Mouse (Mus musculus) midbrain, embryonic 10.5 days (tissue): ENCODE measurements around the gene Plekhn1. TPM values are rescaled to one million over a fixed set of nuclear protein-coding genes. Genes with fewer than 3 reads are reported as not detected.

Experiments
- microRNA-seq: library from miRNA; unstranded; fragments of <30 nt; microRNA quantifications from one replicate; pipeline ENCODE4, GENCODE M21; 2017
- polyA plus RNA-seq: library from polyadenylated mRNA; unstranded; fragments of >200 nt; fragmentation: Nextera tagmentation; extraction: Ambion mirVana; gene quantifications from 2 replicates; pipeline ENCODE4 v1.2.1, GENCODE M21; 2016

Plekhn1 gene
- polyA plus RNA-seq, 1 experiment from 2014 or later: 23.2 TPM

Small RNAs within 50 kb of the gene (microRNA-seq; reads per million reads assigned to microRNA genes)
- 11.7 reads per million, percentile 24 among the genes with 10 or more reads in this experiment for gene Mir7658

Other genes starting within 250 kb of the Plekhn1 start
- 14.0 and 15.3 TPM in 2 replicates for gene B3galt6, start 242.2 kb downstream of the Plekhn1 start, polyA plus RNA-seq
- 131 and 138 TPM in 2 replicates for gene Sdf4, start 242.0 kb downstream of the Plekhn1 start, polyA plus RNA-seq
- gene Tnfrsf4, start 221.0 kb downstream of the Plekhn1 start, polyA plus RNA-seq: 0.42 and 0.88 TPM in 2 replicates
- 1.1 and 1.8 TPM in 2 replicates for gene Tnfrsf18, start 208.7 kb downstream of the Plekhn1 start, polyA plus RNA-seq
- 0.30 TPM in 1 of 2 replicates, not detected in the other for gene Ttll10, start 175.4 kb downstream of the Plekhn1 start, polyA plus RNA-seq
- gene 9430015G10Rik, start 124.9 kb downstream of the Plekhn1 start, polyA plus RNA-seq: 75.3 and 76.5 TPM in 2 replicates
- gene Rnf223, start 104.3 kb downstream of the Plekhn1 start, polyA plus RNA-seq: 0.79 and 0.93 TPM in 2 replicates
- 55.4 and 84.4 TPM in 2 replicates for gene Agrn, start 37.4 kb downstream of the Plekhn1 start, polyA plus RNA-seq
- gene Isg15, start 34.0 kb downstream of the Plekhn1 start, polyA plus RNA-seq: 0.21 and 0.73 TPM in 2 replicates
- 5.1 and 6.5 TPM in 2 replicates for gene AW011738, start 31.6 kb downstream of the Plekhn1 start, polyA plus RNA-seq
- 1.1 and 1.3 TPM in 2 replicates for gene Perm1, start 19.0 kb downstream of the Plekhn1 start, polyA plus RNA-seq
- gene Noc2l, start 1.2 kb upstream of the Plekhn1 start, polyA plus RNA-seq: 96.8 and 109 TPM in 2 replicates
- gene Samd11, start 20.8 kb upstream of the Plekhn1 start, polyA plus RNA-seq: 2.2 and 2.8 TPM in 2 replicates
- not detected in 2 replicates for gene Vmn2r-ps159, start 96.2 kb upstream of the Plekhn1 start, polyA plus RNA-seq